Mouse (Mus musculus) embryonic facial prominence, embryonic 10.5 days (tissue): ENCODE measurements around the gene Pfpl. TPM values are rescaled to one million over a fixed set of nuclear protein-coding genes. Genes with fewer than 3 reads are reported as not detected.

Experiments
- DNase-seq: peaks from one replicate; pipeline ENCODE4 v3.0.0-alpha.2; 2017; ENCODE audit warnings: low spot score
- H3K27ac ChIP-seq: fragments of 300-500 bp; sonication (generic); replicated peaks from 2 replicates; pipeline ENCODE4 v1.5.1; 2016; ENCODE audit warnings: mild to moderate bottlenecking
- H3K27me3 ChIP-seq: fragments of 300-500 bp; sonication (generic); replicated peaks from 2 replicates; pipeline ENCODE4 v1.6.1; 2016; ENCODE audit warnings: low read depth, mild to moderate bottlenecking; ENCODE audit not compliant: poor library complexity, severe bottlenecking
- H3K36me3 ChIP-seq: fragments of 300-500 bp; sonication (generic); replicated peaks from 2 replicates; pipeline ENCODE4 v1.6.1; 2016; ENCODE audit warnings: mild to moderate bottlenecking, moderate library complexity
- H3K4me1 ChIP-seq: fragments of 300-500 bp; sonication (generic); 2 replicates; pipeline ENCODE4 v1.6.1; 2016
- H3K4me3 ChIP-seq: fragments of 300-500 bp; sonication (generic); 2 replicates; pipeline ENCODE4 v1.5.1; 2016; ENCODE audit warnings: mild to moderate bottlenecking, moderate library complexity
- H3K9me3 ChIP-seq: fragments of 300-500 bp; sonication (generic); 2 replicates; pipeline ENCODE4 v1.6.1; 2016; ENCODE audit warnings: mild to moderate bottlenecking
- WGBS: fragments of 180-500 bp; shearing (Covaris S2); methylation state at CpG from one replicate; pipeline ENCODE4 v1.1.7; 2016; 5-methylcytosine and 5-hydroxymethylcytosine counted together
- polyA plus RNA-seq: library from polyadenylated mRNA; unstranded; fragments of >200 nt; fragmentation: Nextera tagmentation; extraction: Ambion mirVana; gene quantifications from 2 replicates; pipeline ENCODE4 v1.2.1, GENCODE M21; 2016

Gene Pfpl
- not detected in 2 replicates for polyA plus RNA-seq

- Histone ChIP-seq H3K4me1 (no peaks in the 10 kb centered on the region), H3K27ac (no peak within 1 kb of the TSS), H3K9me3 (no peaks in the 10 kb centered on the region), H3K36me3 (no peaks in the 10 kb centered on the region), H3K4me3 (no peak within 1 kb of the TSS), H3K27me3 (no peaks in the 10 kb centered on the region)
- 95% methylated on average over 6 of the region's 6 CpGs for WGBS
- DNase-seq = no peak
Measured at GRCm38 (mm10) chr19:12427605-12428004, at the start of gene Pfpl. Pfpl (plus strand) TSS chr19:12427905.

GRCm38 (mm10) chr19:12386979-12387378 lies 40.7 kb upstream of the Pfpl start, which contains the start of gene Olfr1440:
Olfr1440 (plus strand) TSS chr19:12387279.
- Histone ChIP-seq H3K27me3 (no peaks in the 10 kb centered on the region), H3K4me1 (no peaks in the 10 kb centered on the region), H3K27ac (no peak within 1 kb of the TSS), H3K36me3 (no peaks in the 10 kb centered on the region), H3K4me3 (no peak within 1 kb of the TSS), H3K9me3 (no peaks in the 10 kb centered on the region)
- no peak for DNase-seq
- 87% methylated on average over 2 of the region's 2 CpGs for WGBS

GRCm38 (mm10) chr19:12413737-12414136 lies 14.0 kb upstream of the Pfpl start:
- Histone ChIP-seq H3K4me3 (no peak overlapping the region), H3K27ac (no peak overlapping the region), H3K4me1 (no peaks in the 10 kb centered on the region), H3K9me3 (no peaks in the 10 kb centered on the region), H3K36me3 (no peaks in the 10 kb centered on the region), H3K27me3 (no peaks in the 10 kb centered on the region)
- DNase-seq = no peak

DNA sequence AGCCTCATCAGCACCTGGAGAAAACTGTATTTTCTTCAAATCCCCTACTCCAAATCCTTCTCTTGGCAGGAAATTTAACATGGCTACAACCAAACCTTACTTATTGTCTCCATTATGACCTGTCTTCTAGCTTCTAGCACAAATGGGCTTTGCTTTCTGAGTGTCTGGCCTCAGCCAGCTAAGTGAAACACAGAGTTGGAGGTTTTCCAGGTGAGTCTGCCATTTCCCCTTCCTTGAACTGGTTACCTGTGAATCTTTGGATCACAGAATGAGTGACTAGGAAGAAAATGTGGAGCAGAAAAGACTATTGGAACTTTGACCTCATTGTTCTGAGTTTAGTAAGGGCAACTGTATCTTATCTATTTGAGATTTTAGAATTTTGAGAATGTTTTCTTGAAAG lies 10.3 kb upstream of the Pfpl start, which contains the start of gene Olfr1441:
Olfr1441 (plus strand) TSS at position 73 of the 400 bp plus-strand sequence.
- no peak within 1 kb of the TSS for H3K27ac ChIP-seq
- no peaks in the 10 kb centered on the region for H3K27me3 ChIP-seq
- no peak for DNase-seq
- H3K9me3 ChIP-seq = no peaks in the 10 kb centered on the region
- no peaks in the 10 kb centered on the region for H3K36me3 ChIP-seq
- no peaks in the 10 kb centered on the region for H3K4me1 ChIP-seq
- H3K4me3 ChIP-seq = no peak within 1 kb of the TSS

GRCm38 (mm10) chr19:12418312-12418711 lies 9.4 kb upstream of the Pfpl start:
- Histone ChIP-seq H3K4me3 (no peak overlapping the region), H3K4me1 (no peaks in the 10 kb centered on the region), H3K9me3 (no peaks in the 10 kb centered on the region), H3K36me3 (no peaks in the 10 kb centered on the region), H3K27ac (no peak overlapping the region), H3K27me3 (no peaks in the 10 kb centered on the region)
- 89% methylated on average over 3 of the region's 3 CpGs for WGBS
- no peak for DNase-seq

DNA sequence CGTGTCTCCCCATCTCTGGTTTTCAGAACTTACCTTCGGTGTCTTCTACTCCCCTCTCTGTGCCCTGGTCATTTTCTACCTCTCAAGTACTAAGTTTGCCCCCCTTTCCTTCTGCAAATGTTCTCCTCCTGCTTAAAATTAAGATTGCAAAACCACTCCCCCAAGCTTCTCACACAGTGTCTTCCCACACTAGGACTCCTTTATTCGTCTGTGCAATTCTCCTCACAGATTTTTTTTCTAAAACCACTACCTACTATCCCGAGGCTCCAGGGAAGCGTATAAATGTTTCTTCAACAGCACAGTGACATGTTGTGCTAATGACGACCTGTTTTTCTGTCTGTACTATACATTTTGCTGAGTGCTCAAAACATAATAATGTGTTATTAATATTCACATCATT lies 7.2 kb upstream of the Pfpl start:
- Histone ChIP-seq H3K4me1 (no peaks in the 10 kb centered on the region), H3K9me3 (no peaks in the 10 kb centered on the region), H3K27ac (no peak overlapping the region), H3K4me3 (no peak overlapping the region), H3K36me3 (no peaks in the 10 kb centered on the region), H3K27me3 (no peaks in the 10 kb centered on the region)
- 82% methylated on average over 6 of the region's 6 CpGs for WGBS
- DNase-seq = no peak

DNA sequence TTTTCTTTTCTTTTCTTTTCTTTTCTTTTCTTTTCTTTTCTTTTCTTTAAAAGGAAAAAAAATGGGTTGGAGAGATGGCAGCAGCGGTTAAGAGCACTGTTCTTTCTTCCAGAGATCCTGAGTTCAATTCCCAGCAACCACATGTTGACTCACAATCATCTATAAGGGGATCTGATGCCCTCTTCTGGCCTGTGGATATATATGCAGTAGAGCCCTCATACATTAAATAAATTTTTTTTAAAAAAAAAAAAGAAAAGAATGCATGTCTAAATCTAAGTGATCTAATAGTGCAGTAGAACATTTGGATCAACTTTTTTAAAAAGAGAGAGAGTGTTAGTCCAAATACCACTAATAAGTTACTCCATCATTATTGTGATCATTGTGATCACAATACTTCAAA lies 6.0 kb upstream of the Pfpl start:
- no peaks in the 10 kb centered on the region for H3K4me1 ChIP-seq
- H3K27ac ChIP-seq = no peak overlapping the region
- 69% methylated on average over 1 of the region's 1 CpGs for WGBS
- no peaks in the 10 kb centered on the region for H3K36me3 ChIP-seq
- H3K4me3 ChIP-seq = no peak overlapping the region
- no peak for DNase-seq
- no peaks in the 10 kb centered on the region for H3K9me3 ChIP-seq
- no peaks in the 10 kb centered on the region for H3K27me3 ChIP-seq

DNA sequence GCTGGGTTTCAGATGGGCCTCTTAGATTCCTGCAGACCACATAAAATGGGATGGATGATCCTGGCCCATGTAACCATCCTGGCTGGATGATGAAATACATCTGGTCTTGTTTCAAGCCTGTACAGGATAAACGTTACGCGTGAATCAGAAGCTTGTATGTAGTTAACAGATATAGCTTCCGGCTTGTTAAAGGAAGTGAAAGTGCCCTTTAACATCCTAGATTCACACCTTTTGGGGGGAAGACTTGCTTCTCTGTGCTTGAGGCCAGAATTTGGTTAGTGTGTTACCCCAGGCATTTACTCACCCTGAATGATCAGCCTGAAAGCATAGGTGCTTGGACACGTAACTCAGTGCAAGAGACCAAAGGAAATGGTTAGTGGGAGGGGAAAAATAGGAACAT lies 604 bp upstream of the Pfpl start:
- H3K27me3 ChIP-seq = no peaks in the 10 kb centered on the region
- H3K4me1 ChIP-seq = no peaks in the 10 kb centered on the region
- H3K27ac ChIP-seq = no peak overlapping the region
- DNase-seq = no peak
- H3K36me3 ChIP-seq = no peaks in the 10 kb centered on the region
- H3K9me3 ChIP-seq = no peaks in the 10 kb centered on the region
- WGBS = 91% methylated on average over 5 of the region's 5 CpGs
- H3K4me3 ChIP-seq = no peak overlapping the region

DNA sequence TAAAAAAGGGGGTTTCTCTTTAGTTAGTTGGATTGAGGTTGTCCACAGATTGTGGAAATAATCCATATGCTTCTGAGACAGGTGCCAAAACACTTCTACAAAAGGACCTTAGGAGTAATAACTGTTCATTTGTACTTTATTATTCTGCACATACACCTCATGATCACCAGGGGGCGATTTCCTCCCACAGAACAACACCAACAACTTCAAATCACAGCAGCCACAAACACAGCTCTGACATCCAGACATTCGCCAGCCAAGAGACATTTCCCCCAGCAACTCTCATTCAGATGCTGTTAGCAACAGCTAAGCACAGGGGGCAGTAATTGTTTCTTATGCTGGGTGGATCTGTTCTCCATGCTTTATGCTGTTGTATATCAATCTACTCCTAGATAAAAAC lies 5.3 kb downstream of the Pfpl start:
- Histone ChIP-seq H3K27ac (no peak overlapping the region), H3K4me3 (no peak overlapping the region), H3K4me1 (no peaks in the 10 kb centered on the region), H3K36me3 (no peaks in the 10 kb centered on the region), H3K9me3 (no peaks in the 10 kb centered on the region), H3K27me3 (no peaks in the 10 kb centered on the region)
- DNase-seq = peak; percentile 23
- 7% methylated on average over 2 of the region's 2 CpGs for WGBS

GRCm38 (mm10) chr19:12435011-12435416 lies 7.3 kb downstream of the Pfpl start:
- 87% methylated on average over 4 of the region's 4 CpGs for WGBS
- Histone ChIP-seq H3K27me3 (no peaks in the 10 kb centered on the region), H3K4me1 (no peaks in the 10 kb centered on the region), H3K27ac (no peak overlapping the region), H3K4me3 (no peak overlapping the region), H3K36me3 (no peaks in the 10 kb centered on the region), H3K9me3 (no peaks in the 10 kb centered on the region)
- no peak for DNase-seq

GRCm38 (mm10) chr19:12435750-12436524 lies 8.2 kb downstream of the Pfpl start:
- Histone ChIP-seq H3K27ac (no peak overlapping the region), H3K9me3 (no peaks in the 10 kb centered on the region), H3K36me3 (no peaks in the 10 kb centered on the region), H3K27me3 (no peaks in the 10 kb centered on the region), H3K4me3 (no peak overlapping the region), H3K4me1 (no peaks in the 10 kb centered on the region)
- DNase-seq = no peak
- WGBS = 79% methylated on average over 4 of the region's 4 CpGs

- Histone ChIP-seq H3K36me3 (no peaks in the 10 kb centered on the region), H3K9me3 (no peaks in the 10 kb centered on the region), H3K4me3 (no peak overlapping the region), H3K27me3 (no peaks in the 10 kb centered on the region), H3K4me1 (no peaks in the 10 kb centered on the region), H3K27ac (no peak overlapping the region)
- 48% methylated on average over 1 of the region's 1 CpGs for WGBS
- no peak for DNase-seq
Measured at GRCm38 (mm10) chr19:12439581-12439980, 11.9 kb downstream of the Pfpl start.

DNA sequence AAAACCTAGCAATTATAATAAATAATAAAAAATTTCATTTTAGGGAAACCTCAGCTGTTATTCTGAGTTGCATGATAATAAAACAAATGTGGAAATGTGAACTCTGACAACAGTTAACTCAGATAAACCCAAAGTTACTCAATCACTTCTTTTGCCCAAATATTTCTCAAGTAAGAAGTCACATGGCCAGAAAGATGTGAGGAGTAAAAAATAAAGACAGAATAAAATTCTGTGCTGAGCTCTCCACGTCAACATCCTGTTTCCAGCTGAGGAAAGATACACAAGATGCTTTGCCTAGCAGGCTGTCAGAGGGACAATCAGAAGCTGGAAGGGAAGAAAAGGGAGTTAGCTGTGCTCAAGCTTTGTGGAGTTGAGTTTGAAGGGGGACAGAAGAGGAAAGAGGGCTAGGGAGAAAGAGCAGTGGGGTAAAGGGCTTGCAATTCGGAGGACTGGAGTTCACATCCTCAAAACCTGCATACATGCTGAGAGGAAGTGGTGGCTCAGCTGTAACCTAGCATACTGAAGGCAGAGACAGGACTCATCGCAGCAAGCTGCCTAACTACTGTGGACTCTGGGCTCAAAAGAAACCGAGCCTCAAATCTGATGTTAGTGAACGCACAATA lies 12.5 kb downstream of the Pfpl start:
- no peak overlapping the region for H3K27ac ChIP-seq
- WGBS = 76% methylated on average over 5 of the region's 5 CpGs

More for the DNA sequence above, 12.5 kb downstream of the Pfpl start:
- no peak for DNase-seq
- Histone ChIP-seq H3K4me1 (no peaks in the 10 kb centered on the region), H3K27me3 (no peaks in the 10 kb centered on the region), H3K4me3 (no peak overlapping the region), H3K9me3 (no peaks in the 10 kb centered on the region), H3K36me3 (no peaks in the 10 kb centered on the region)
